Mouse (Mus musculus): ENCODE measurements around the gene Nmrk2. TPM values are rescaled to one million over a fixed set of nuclear protein-coding genes. Genes with fewer than 3 reads are reported as not detected.
"Not testable (repeated sequence)": the region's sequence is repeated elsewhere in the genome, so short reads cannot be mapped to it uniquely, and the experiment has no call there.

Nmrk2 gene
- polyA plus RNA-seq, 1 experiment: not detected

DNA sequence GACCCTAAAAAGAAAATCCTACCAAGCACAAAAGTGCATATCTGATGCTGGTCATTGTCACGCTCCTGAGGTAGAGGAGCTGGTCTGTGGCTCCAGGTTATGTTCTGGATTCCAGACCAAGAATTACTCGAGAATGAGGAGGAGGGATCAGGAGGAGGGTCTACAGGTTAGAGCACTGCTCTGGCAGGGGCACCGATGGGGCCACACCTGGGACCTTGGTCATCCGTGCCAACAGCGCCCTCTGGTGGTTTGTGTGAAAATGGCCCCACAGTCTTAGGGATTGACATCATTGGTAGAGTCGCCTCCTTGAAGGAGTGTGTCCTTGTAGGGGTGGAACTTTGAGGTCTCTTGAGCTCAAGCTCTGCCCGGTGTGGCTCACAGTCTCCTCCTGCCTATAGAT lies 16.1 kb upstream of the Nmrk2 start:
- peaks cover 29% of the 10 kb centered on the region for H3K27me3 ChIP-seq (replicated peaks)
- TF ChIP-seq GATA1 (IDR thresholded peaks at IDR 0.05; ENCODE audit: borderline replicate concordance, low read length) (no peak), FLI1 (IDR thresholded peaks at IDR 0.05; ENCODE audit: low read length) (no peak)
- no peak overlapping the region for H3K4me3 ChIP-seq (replicated peaks)
- peaks cover 18% of the 10 kb centered on the region for H3K4me1 ChIP-seq
- no peaks in the 10 kb centered on the region for H3K36me3 ChIP-seq (replicated peaks; ENCODE audit: low read length)
- H3K9me3 ChIP-seq: peaks cover 4% of the 10 kb centered on the region

DNA sequence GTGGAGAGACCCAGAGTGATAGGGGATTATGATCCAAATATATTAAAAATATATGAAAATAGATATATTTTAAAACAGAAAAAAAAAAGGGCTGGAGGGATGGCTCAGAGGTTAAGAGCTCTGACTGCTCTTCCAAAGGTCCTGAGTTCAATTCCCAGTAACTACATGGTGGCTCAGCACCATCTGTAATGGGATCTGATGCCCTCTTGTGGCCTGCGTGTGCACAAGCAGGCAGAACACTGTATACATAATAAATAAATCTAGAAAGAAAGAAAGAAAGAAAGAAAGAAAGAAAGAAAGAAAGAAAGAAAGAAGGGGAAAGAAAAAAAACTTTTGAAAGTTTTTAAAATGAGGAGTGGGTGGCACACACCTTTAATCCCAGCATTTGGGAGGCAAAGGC lies 15.4 kb upstream of the Nmrk2 start:
- peaks cover 11% of the 10 kb centered on the region for H3K9me3 ChIP-seq
- peaks cover 25% of the 10 kb centered on the region for H3K4me1 ChIP-seq
- not testable (repeated sequence) for H3K36me3 ChIP-seq (replicated peaks; ENCODE audit: low read length); H3K4me3 ChIP-seq (replicated peaks)
- H3K27me3 ChIP-seq (replicated peaks): peaks cover 33% of the 10 kb centered on the region

DNA sequence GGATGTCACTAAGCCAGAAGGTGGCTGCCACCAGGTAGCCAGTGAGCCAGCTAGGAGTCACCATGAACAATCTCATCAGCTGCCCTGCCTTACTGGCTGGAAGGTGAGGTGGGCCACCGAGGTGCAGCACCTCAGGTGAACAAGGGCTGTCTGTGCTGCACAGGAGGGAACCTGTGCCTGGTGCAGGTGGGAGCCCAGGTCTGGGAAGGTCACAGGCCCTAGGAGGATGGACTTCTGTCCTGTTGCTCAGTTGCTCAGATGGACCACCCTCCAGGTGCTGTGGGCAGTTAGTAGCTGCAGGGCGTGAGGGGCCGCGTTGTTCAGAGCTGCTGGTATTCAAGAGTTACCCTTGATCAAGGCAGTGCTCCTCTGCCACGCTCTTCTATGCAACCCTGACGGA lies 15.0 kb upstream of the Nmrk2 start:
- Histone ChIP-seq H3K36me3 (replicated peaks; ENCODE audit: low read length) (no peaks in the 10 kb centered on the region), H3K4me3 (replicated peaks) (no peak overlapping the region), H3K9me3 (peaks cover 14% of the 10 kb centered on the region), H3K27me3 (replicated peaks) (peaks cover 33% of the 10 kb centered on the region), H3K4me1 (peaks cover 22% of the 10 kb centered on the region)
- no peak for TF ChIP-seq FLI1 (IDR thresholded peaks at IDR 0.05; ENCODE audit: low read length)
- no peak for TF ChIP-seq GATA1 (IDR thresholded peaks at IDR 0.05; ENCODE audit: borderline replicate concordance, low read length)

DNA sequence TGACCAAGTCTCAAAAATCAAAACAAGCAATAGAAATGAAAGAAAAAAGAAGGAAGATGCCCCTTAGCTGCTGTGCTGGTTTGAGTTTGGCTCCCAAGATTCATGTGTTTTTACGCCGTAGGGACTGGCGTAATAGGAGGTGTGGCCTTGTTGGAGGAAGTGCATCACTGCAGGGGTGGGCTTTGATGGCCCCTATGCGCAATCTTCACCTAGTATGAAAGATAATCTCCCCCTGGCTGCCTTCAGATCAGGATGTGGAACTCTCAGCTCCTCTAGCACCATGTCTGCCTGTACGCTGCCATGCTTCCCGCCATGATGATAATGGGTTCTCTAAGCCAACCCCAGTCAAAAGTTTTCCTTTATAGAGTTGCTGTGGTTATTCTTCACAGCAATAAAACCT lies 14.4 kb upstream of the Nmrk2 start:
- Histone ChIP-seq H3K4me3 (replicated peaks) (no peak overlapping the region), H3K9me3 (peaks cover 18% of the 10 kb centered on the region), H3K4me1 (peaks cover 17% of the 10 kb centered on the region), H3K36me3 (replicated peaks; ENCODE audit: low read length) (no peaks in the 10 kb centered on the region), H3K27me3 (replicated peaks) (peaks cover 37% of the 10 kb centered on the region)
- TF ChIP-seq GATA1 (IDR thresholded peaks at IDR 0.05; ENCODE audit: borderline replicate concordance, low read length) (no peak), FLI1 (IDR thresholded peaks at IDR 0.05; ENCODE audit: low read length) (no peak)

GRCm38 (mm10) chr10:81210154-81210553 lies 8.3 kb upstream of the Nmrk2 start:
- Histone ChIP-seq H3K4me1 (peaks cover 11% of the 10 kb centered on the region), H3K36me3 (replicated peaks; ENCODE audit: low read length) (no peaks in the 10 kb centered on the region), H3K4me3 (replicated peaks) (peak overlapping the region; percentile 48), H3K9me3 (peaks cover 27% of the 10 kb centered on the region), H3K27me3 (replicated peaks) (peaks cover 67% of the 10 kb centered on the region)
- TF ChIP-seq FLI1 (IDR thresholded peaks at IDR 0.05; ENCODE audit: low read length) (no peak), GATA1 (IDR thresholded peaks at IDR 0.05; ENCODE audit: borderline replicate concordance, low read length) (no peak)

DNA sequence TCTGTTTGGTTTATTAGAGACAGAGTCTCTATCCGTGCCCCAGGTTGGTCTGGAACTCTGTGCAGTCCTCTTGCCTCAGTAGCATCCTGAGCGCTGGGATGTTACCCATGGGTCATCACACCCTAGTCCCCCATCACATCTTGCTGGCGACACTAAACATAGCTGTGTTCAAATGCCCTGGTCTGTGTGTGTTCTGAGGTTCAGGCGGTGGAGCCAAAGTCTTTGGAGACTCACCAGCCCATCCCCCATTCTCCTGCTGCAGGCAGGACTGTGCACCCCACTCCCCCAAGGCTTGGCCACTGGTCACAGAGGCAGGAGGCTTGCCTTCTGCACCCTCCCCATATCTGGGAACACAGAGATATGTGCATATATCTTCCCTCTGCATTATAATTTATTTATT lies 2.3 kb upstream of the Nmrk2 start:
- no peaks in the 10 kb centered on the region for H3K36me3 ChIP-seq (replicated peaks; ENCODE audit: low read length)
- no peak overlapping the region for H3K4me3 ChIP-seq (replicated peaks)
- no peak for TF ChIP-seq GATA1 (IDR thresholded peaks at IDR 0.05; ENCODE audit: borderline replicate concordance, low read length)
- TF ChIP-seq FLI1 (IDR thresholded peaks at IDR 0.05; ENCODE audit: low read length): no peak
- H3K9me3 ChIP-seq: no peaks in the 10 kb centered on the region
- peaks cover 40% of the 10 kb centered on the region for H3K4me1 ChIP-seq
- H3K27me3 ChIP-seq (replicated peaks): peaks cover 73% of the 10 kb centered on the region

DNA sequence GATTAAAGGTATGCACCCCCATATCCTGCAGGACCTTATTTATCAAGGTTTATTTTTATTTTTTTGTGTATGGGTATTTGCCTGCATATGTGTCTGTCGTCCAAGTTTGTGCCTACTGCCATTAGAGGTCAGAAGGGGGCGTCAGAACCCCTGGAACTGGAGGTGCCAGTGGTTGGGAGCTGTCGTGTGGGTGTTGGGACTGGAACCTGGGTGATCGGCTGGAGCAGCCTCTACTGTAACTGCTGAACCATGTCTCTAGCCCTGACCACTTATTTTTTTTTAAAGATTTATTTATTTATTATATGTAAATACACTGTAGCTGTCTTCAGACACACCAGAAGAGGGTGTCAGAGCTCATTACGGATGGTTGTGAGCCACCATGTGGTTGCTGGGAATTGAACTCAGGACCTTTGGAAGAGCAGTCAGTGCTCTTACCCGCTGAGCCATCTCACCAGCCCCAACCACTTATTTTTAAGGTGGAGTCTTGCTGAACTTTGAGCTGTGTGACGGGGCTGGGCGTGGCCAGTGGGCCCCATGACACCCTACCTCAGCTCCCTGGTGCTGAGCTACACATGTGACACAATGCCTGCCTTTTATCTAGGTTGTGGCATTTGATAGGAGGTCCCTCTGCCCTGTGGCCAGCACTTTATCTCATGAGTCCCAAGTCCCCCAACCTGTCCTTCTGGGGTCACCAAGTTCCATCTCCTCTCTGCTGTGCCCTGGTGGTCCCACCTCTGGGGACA lies 1.3 kb upstream of the Nmrk2 start:
- Histone ChIP-seq H3K4me1 (peaks cover 40% of the 10 kb centered on the region), H3K4me3 (replicated peaks) (no peak overlapping the region), H3K27me3 (replicated peaks) (peaks cover 72% of the 10 kb centered on the region), H3K36me3 (replicated peaks; ENCODE audit: low read length) (no peaks in the 10 kb centered on the region), H3K9me3 (no peaks in the 10 kb centered on the region)
- no peak for TF ChIP-seq GATA1 (IDR thresholded peaks at IDR 0.05; ENCODE audit: borderline replicate concordance, low read length)
- no peak for TF ChIP-seq FLI1 (IDR thresholded peaks at IDR 0.05; ENCODE audit: low read length)

DNA sequence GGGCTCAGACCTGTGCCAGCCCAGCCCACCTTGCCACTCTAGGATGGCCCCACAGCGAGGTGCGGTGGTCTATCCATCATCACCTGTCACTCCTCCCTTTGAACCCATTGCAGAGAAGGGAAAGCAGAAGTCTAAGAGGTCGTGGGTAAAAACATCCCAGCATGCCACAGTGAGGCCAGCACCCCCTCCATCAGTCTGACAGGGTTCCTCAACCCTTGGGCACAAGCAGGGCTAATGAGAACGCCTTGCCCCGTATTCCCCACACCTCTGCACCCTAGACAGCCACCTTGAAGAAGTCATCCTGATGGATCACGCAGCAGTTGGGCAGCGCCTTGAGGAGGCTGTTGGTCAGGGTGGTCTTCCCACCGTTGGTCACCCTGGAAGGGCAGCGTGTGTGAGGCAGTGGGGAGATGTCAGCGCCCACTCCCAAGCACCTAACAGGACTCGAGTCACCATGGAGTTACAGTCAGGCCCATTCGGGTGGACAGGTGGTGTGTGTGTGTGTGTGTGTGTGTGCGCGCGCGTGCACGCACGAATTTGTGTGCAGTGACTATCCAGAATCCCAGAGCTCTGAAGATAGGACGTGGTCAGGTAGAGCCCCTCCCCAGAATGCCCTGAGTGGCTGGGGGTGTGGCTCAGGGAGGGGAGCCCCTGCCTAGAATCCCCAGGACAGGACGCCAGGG lies 1.1 kb downstream of the Nmrk2 start:
- Histone ChIP-seq H3K36me3 (replicated peaks; ENCODE audit: low read length) (no peaks in the 10 kb centered on the region), H3K27me3 (replicated peaks) (peaks cover 68% of the 10 kb centered on the region), H3K9me3 (no peaks in the 10 kb centered on the region), H3K4me3 (replicated peaks) (peak overlapping the region; percentile 30), H3K4me1 (peaks cover 40% of the 10 kb centered on the region)
- TF ChIP-seq FLI1 (IDR thresholded peaks at IDR 0.05; ENCODE audit: low read length): no peak
- TF ChIP-seq GATA1 (IDR thresholded peaks at IDR 0.05; ENCODE audit: borderline replicate concordance, low read length): no peak

DNA sequence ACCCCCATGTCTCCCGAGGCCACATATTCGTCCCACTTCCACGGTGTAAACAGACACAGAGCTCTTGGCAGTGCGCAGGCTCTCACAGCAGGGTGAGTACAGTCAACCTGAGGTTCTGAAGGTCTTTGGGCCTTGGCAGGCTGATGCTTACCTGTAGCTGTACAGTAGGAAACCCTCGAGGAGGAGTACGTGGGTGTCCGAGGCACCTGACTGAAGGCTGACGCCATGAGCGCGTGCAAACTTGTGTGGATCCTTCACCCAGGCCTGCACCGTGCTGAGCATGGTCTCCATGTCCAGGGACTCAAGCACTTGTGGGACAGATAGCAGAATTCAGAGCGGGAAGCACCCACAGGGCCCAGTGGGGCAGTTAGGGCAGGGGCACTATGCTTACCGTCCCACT lies 1.7 kb downstream of the Nmrk2 start:
- H3K9me3 ChIP-seq: no peaks in the 10 kb centered on the region
- H3K4me3 ChIP-seq (replicated peaks): no peak overlapping the region
- TF ChIP-seq GATA1 (IDR thresholded peaks at IDR 0.05; ENCODE audit: borderline replicate concordance, low read length): no peak
- no peak for TF ChIP-seq FLI1 (IDR thresholded peaks at IDR 0.05; ENCODE audit: low read length)
- peaks cover 45% of the 10 kb centered on the region for H3K4me1 ChIP-seq
- H3K36me3 ChIP-seq (replicated peaks; ENCODE audit: low read length): no peaks in the 10 kb centered on the region
- peaks cover 68% of the 10 kb centered on the region for H3K27me3 ChIP-seq (replicated peaks)

- Histone ChIP-seq H3K27me3 (replicated peaks) (peaks cover 69% of the 10 kb centered on the region), H3K9me3 (no peaks in the 10 kb centered on the region), H3K4me1 (peaks cover 52% of the 10 kb centered on the region), H3K36me3 (replicated peaks; ENCODE audit: low read length) (no peaks in the 10 kb centered on the region), H3K4me3 (replicated peaks) (no peak overlapping the region)
- TF ChIP-seq FLI1 (IDR thresholded peaks at IDR 0.05; ENCODE audit: low read length): no peak
- no peak for TF ChIP-seq GATA1 (IDR thresholded peaks at IDR 0.05; ENCODE audit: borderline replicate concordance, low read length)
These were observed 2.9 kb downstream of the Nmrk2 start for GRCm38 (mm10) chr10:81198990-81199389.

Data from megakaryocyte, embryonic 14.5 days (primary cell).